Mouse (Mus musculus): ENCODE measurements around the gene Kcnh2.

Gene Kcnh2

GRCm38 (mm10) chr5:24319776-24320466, 31.5 kb downstream of the Kcnh2 start:
- DNase-seq (ENCODE audit: low spot score in 2 of 2) = no peak

- DNase-seq (ENCODE audit: low spot score in 2 of 2) = no peak
Measured at GRCm38 (mm10) chr5:24309223-24309622, 42.2 kb downstream of the Kcnh2 start.

- DNase-seq (ENCODE audit: low spot score in 2 of 2) = no peak
Measured at GRCm38 (mm10) chr5:24308621-24309020, 42.8 kb downstream of the Kcnh2 start.

- no peak for DNase-seq (ENCODE audit: low spot score in 2 of 2)
Measured at GRCm38 (mm10) chr5:24307118-24307777, 44.2 kb downstream of the Kcnh2 start.

- peak in 1 of 2 experiments; percentile 45 for DNase-seq (ENCODE audit: low spot score in 2 of 2)
Measured at GRCm38 (mm10) chr5:24303199-24303598, 48.2 kb downstream of the Kcnh2 start.

- DNase-seq (ENCODE audit: low spot score in 2 of 2) = no peak
Measured at GRCm38 (mm10) chr5:24299845-24300589, 51.4 kb downstream of the Kcnh2 start.

GRCm38 (mm10) chr5:24291954-24292353, 59.5 kb downstream of the Kcnh2 start:
- DNase-seq (ENCODE audit: low spot score in 2 of 2) = no peak

- DNase-seq (ENCODE audit: low spot score in 2 of 2) = no peak
Measured at GRCm38 (mm10) chr5:24286221-24286970, 65.0 kb downstream of the Kcnh2 start.

- no peak for DNase-seq (ENCODE audit: low spot score in 2 of 2)
Measured at GRCm38 (mm10) chr5:24284145-24284544, 67.3 kb downstream of the Kcnh2 start.

GRCm38 (mm10) chr5:24283181-24283580, 68.2 kb downstream of the Kcnh2 start:
- no peak for DNase-seq (ENCODE audit: low spot score in 2 of 2)

GRCm38 (mm10) chr5:24280523-24280922, 70.9 kb downstream of the Kcnh2 start:
- DNase-seq (ENCODE audit: low spot score in 2 of 2) = no peak

GRCm38 (mm10) chr5:24279527-24279926, 71.9 kb downstream of the Kcnh2 start:
- DNase-seq (ENCODE audit: low spot score in 2 of 2) = no peak

GRCm38 (mm10) chr5:24278206-24278605, 73.2 kb downstream of the Kcnh2 start:
- no peak for DNase-seq (ENCODE audit: low spot score in 2 of 2)

- DNase-seq (ENCODE audit: low spot score in 2 of 2) = no peak
Measured at GRCm38 (mm10) chr5:24273683-24274621, 77.5 kb downstream of the Kcnh2 start.

- no peak for DNase-seq (ENCODE audit: low spot score in 2 of 2)
Measured at GRCm38 (mm10) chr5:24270941-24271340, 80.5 kb downstream of the Kcnh2 start.
